Mouse (Mus musculus): ENCODE measurements around the gene Btnl10.
"Not testable (repeated sequence)": the region's sequence is repeated elsewhere in the genome, so short reads cannot be mapped to it uniquely, and the experiment has no call there.

The Btnl10 gene

GRCm38 (mm10) chr11:58930254-58930653 is 12.5 kb downstream of the Btnl10 start:
- DNase-seq (ENCODE audit: low read depth), result no peak

GRCm38 (mm10) chr11:58931576-58931975 is 13.9 kb downstream of the Btnl10 start:
- DNase-seq (ENCODE audit: low read depth), result peak; percentile 52

DNA sequence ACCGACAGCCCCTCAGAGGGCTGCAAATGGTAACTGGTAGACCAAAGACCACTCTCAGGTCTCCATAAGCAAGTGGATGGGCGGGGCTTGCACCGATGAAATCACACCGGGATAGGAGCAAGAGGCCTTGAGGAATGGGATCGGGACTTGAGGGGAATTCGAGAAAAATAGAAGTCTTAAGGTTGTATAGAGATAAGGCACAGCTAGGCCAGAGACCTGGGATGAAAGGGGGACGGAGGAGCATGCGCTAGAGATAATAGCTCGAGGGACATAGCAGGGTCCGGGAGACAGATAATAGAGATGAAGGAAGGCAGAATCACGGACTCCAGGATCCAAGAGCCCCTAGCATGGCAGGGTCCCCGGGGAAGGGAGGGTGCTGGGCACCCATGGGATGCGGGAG is 20.2 kb downstream of the Btnl10 start:
- DNase-seq (ENCODE audit: low read depth), result no peak

DNA sequence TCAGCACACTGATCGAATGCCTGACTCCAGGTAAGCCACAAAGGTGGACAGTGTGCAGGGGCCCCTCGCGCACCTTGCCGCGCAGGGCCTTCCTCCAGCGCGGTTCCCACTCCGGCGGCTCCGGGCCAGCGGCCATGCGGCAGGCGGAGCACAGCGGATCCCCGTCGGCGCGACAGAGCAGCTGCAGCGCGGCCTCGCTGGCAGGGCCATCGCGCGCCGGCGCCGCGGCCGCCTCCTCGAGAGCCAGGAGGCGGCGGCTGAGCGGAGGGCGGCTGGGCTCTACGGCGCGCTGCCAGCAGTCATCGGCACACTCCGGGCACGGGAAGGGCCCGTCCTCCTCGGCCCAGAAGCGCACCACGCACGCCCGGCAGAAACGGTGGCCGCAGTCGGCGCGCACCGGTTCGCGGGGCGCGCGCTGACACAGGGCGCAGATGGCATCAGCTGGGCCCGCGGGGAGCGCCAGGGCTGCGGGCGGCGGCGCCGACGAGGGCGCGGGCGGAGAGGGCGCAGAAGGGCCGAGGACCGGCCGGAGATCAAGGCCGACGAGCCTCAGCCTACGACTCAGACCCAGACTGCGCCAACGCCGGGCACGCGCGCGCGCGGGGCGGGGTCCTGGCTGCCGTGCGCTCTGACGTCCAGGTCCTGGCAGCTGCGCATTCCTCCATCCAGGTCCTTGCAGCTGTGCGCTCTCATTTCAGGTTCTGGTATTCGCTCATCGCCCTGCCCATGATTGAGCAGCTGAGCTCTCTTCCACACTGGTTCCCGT is 20.8 kb downstream of the Btnl10 start, which contains the start of gene Rnf187:
Gene Rnf187 (minus strand): TSS at position 595 of the 766 bp plus-strand sequence.
- peak; percentile 92 for DNase-seq (ENCODE audit: low read depth)

DNA sequence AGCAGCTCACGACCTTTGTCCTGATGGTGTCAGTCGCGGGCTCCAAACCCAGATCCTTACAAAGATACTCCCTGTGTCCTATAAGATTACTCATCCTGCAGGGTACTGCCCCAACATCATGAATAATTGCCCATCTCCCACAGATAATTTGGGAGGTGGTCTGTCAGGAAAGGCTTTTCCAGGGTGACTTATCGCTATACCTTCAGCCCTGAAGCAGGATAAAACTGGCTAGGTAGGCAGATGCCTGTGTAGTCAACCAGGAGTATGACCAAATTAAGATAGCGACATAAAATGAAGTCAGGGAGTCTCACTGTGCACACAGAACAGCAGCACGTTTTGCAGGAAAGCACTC is 21.4 kb downstream of the Btnl10 start:
- DNase-seq (ENCODE audit: low read depth), result no peak

GRCm38 (mm10) chr11:58944136-58944535 is 26.4 kb downstream of the Btnl10 start:
- no peak for DNase-seq (ENCODE audit: low read depth)

- no peak for DNase-seq (ENCODE audit: low read depth)
These were observed 29.6 kb downstream of the Btnl10 start for GRCm38 (mm10) chr11:58947306-58947705.

GRCm38 (mm10) chr11:58947798-58948528 is 30.3 kb downstream of the Btnl10 start:
- DNase-seq (ENCODE audit: low read depth), result no peak

DNA sequence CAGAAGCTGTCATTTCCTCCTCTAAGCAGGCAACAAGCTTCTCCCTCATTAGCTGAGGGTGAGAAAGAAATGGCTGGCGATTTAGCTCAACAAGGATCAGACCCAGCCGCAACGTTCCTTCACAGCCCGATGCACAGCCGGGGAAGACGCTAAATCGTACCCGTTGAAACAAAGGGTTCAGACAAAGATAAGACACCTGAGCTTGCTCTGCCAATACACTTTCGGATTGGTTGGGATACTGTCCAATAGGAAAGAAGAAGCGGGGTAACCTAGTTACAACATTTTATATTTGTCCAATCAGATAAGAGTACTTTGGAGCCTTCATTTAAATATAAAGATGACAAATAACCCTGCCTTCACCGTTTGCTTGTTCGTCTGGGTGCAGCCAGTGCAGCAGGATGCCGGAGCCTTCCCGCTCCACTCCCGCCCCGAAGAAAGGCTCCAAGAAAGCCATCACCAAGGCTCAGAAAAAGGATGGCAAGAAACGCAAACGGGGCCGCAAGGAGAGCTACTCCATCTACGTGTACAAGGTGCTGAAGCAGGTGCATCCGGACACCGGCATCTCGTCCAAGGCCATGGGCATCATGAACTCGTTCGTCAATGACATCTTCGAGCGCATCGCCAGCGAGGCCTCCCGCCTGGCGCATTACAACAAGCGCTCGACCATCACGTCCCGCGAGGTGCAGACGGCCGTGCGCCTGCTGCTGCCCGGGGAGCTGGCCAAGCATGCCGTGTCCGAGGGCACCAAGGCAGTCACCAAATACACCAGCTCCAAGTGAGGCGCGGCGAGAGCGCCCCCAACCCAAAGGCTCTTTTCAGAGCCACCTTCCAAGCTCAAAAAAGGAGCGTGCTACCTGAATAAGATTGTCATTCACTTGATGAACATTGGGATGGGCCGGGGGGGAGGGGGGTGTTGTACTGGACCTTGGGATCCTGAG is 31.1 kb downstream of the Btnl10 start, which contains the start of gene Hist3h2ba:
Gene Hist3h2ba (plus strand): TSS at position 379 of the 938 bp plus-strand sequence.
- peak; percentile 89 for DNase-seq (ENCODE audit: low read depth)

- DNase-seq (ENCODE audit: low read depth), result no peak
These were observed 32.0 kb downstream of the Btnl10 start for GRCm38 (mm10) chr11:58949480-58950431.

GRCm38 (mm10) chr11:58951210-58951609 is 33.5 kb downstream of the Btnl10 start:
- DNase-seq (ENCODE audit: low read depth), result no peak

- DNase-seq (ENCODE audit: low read depth), result peak; percentile 77
These were observed 35.9 kb downstream of the Btnl10 start for GRCm38 (mm10) chr11:58953351-58954169.

DNA sequence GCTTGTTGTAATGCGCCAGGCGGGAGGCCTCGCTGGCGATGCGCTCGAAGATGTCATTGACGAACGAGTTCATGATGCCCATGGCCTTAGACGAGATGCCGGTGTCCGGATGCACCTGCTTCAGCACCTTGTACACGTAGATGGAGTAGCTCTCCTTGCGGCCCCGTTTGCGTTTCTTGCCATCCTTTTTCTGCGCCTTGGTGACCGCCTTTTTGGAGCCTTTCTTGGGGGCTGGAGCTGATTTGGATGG is 36.4 kb downstream of the Btnl10 start:
- DNase-seq (ENCODE audit: low read depth), result not testable (repeated sequence)

DNA sequence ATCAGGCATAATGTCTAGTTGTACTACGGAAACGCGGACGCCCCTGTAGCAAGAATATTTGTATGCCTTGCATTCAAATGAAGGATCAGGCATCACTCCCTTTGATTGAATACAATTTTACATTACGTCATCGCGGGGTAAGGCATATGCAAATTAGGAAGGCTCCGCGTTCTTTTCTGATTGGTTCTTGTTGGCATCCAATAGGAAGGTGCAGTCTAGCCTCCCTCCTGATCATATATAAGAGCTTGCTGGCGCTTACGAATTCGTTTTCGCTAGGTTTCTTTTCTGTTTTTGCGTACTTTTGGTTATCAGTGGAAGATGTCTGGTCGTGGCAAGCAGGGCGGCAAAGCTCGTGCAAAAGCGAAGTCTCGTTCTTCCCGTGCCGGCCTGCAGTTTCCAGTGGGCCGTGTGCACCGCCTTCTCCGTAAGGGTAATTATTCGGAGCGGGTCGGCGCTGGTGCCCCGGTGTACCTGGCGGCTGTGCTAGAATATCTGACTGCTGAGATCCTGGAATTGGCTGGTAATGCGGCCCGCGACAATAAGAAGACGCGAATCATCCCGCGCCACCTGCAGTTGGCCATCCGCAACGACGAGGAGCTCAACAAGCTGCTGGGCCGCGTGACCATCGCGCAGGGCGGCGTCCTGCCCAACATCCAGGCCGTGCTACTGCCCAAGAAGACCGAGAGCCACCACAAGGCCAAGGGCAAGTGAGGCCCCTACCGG is 36.9 kb downstream of the Btnl10 start, which contains the start of the genes Hist3h2a and Trim17:
Gene Hist3h2a (plus strand): TSS at position 266 of the 723 bp plus-strand sequence.
Gene Trim17 (plus strand): TSS at position 266 of the 723 bp plus-strand sequence.
- DNase-seq (ENCODE audit: low read depth), result peak; percentile 95

DNA sequence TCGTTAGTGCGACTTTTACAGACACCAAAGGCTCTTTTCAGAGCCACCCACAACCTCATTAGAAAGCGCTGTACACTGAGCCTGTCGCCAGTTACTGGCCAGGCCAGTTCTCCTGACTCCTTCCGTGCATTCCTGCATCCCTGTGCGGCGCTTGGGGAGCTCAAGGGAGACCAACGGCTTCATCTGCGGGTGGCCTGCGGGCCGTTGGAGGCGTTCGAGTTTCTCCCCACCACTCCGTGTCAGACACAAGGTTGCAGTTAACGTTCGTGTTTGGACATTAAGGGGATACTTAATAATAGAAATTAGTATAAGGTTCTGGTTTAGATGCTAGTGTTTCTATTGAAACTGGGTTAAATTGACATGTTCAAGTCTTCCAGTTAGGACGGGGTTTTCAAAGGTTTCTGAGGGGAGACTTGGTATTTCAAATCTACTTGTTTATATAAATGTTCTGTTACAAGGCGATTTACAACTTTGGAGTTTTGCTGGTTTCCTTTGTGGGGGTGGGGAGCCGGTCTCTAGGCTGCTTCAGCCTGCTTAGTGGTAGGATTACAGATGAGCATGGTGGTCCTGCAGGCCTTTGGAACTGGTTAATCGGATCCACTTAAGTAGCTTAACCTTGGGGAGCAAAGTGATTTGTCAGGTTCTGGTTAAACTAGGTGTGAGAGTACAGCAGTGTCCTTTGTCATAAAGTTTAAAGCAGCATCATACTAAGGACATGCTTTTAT is 37.6 kb downstream of the Btnl10 start:
- DNase-seq (ENCODE audit: low read depth), result peak; percentile 42

DNA sequence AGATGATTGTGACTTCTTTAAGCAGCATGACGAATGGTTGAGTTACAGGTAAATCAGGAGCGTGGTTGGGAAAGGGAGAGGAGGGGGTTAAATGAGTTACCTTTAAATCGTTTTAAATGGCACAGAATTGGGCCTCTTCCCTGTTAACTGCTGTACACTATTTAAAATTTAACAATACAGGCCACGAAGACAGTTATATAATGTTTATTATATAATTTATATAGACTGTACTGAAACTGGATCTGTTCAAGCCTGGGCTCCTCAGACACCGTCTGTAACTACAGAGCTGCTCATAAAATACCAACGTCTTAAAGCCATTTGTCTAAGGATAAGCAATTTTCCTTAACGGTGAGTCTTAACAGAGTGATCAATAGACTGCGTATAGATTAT is 38.2 kb downstream of the Btnl10 start:
- DNase-seq (ENCODE audit: low read depth), result no peak

DNA sequence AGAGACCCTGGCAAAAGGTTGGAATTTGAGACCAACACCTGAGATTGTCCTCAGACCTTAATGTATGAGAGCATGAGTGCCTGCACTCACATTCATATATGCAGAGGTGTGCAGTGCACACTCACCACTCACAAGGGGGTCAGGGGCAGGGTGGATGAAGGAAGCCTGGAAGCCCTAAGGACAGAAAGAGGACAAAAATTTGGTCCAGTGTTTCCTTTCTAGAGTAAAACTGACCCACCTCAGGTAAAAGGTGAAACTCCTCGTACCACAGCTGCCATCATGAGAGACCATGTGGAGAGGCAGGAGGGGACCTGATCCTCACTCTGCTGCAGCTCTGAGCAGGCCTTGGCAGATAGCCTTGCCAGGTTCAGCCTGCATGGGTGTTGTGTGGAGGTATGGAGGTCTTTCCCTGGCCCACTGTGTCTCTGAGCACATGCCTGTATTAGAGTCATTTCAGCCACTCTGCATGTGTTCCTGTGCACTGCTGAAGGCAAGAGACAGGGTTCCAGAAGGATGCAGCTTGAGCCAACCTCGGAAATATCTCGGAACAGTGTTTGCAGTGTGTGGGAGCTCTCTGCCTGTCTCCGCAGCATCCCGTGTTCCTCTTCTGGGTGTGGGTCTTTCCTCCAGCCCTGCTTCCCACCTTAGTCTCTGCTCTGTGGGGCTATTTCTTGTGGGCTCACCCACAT is 39.7 kb downstream of the Btnl10 start:
- no peak for DNase-seq (ENCODE audit: low read depth)

GRCm38 (mm10) chr11:58958536-58958935 is 40.8 kb downstream of the Btnl10 start:
- no peak for DNase-seq (ENCODE audit: low read depth)
